Mouse (Mus musculus) urinary bladder, adult 18-20 months (tissue): ENCODE data around the gene H2-T3.
"Not testable (repeated sequence)": the region's sequence is repeated elsewhere in the genome, so short reads cannot be mapped to it uniquely, and the experiment has no call there.

ENCODE experiments used
- DNase-seq, 2 experiments: peaks; one replicate each; pipeline ENCODE4 v3.0.0; 2022; ENCODE audit warnings: low spot score in 2 of 2, mixed read lengths in 2 of 2

Gene H2-T3

GRCm38 (mm10) chr17:36190169-36190507, at the start of gene H2-T3:
Gene H2-T3 (minus strand): TSS chr17:36190287.
- DNase-seq = no peak

GRCm38 (mm10) chr17:36237321-36237921, 47.3 kb upstream of the H2-T3 start:
- DNase-seq = peak in 1 of 2 experiments; percentile 50

- DNase-seq = peak in 1 of 2 experiments; percentile 30
Observed at GRCm38 (mm10) chr17:36235300-36235699, 45.2 kb upstream of the H2-T3 start.

- DNase-seq = no peak
Observed at GRCm38 (mm10) chr17:36233572-36233971, 43.5 kb upstream of the H2-T3 start.

- peak; percentile 59 to 65 for DNase-seq
Observed at GRCm38 (mm10) chr17:36231318-36231717, 41.2 kb upstream of the H2-T3 start.

DNA sequence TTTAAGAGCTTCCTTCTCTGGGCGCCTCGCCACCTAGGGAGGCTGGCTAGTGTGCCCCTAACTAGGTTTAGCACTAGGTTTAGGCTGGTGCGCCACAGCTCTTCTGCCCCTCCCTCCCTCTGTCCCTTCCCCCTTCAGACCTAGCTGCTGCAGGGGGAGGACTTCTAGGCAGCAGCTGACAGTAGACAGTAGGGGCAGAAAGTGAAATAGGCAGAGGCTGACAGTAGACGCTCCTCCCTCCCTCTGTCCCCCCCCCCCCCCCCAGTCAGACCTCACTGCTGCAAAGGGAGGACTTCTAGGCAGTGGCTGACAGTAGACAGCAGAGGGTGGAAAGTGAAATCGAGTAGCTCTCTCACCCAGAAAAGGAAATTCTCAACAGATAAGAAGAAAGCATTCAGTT, 39.0 kb upstream of the H2-T3 start:
- DNase-seq = no peak

DNA sequence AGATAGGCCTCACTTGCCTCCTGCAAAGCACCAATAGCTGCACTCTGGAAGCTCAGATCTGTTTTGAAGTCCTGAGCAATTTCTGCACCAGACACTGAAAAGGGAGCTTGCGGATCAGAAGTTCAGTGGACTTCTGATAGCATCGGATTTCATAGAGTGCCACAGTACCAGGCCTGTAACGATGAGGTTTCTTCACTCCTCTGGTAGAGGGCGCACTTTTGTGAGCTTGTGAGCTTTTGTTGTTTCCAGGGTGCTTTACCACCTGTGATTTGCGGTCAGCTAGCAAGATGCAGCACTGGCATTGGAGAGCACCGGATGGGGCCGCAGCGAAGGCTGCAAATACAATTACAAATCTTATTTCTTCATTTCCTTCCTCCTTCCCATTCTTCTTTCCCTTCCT, 36.8 kb upstream of the H2-T3 start:
- DNase-seq = no peak

DNA sequence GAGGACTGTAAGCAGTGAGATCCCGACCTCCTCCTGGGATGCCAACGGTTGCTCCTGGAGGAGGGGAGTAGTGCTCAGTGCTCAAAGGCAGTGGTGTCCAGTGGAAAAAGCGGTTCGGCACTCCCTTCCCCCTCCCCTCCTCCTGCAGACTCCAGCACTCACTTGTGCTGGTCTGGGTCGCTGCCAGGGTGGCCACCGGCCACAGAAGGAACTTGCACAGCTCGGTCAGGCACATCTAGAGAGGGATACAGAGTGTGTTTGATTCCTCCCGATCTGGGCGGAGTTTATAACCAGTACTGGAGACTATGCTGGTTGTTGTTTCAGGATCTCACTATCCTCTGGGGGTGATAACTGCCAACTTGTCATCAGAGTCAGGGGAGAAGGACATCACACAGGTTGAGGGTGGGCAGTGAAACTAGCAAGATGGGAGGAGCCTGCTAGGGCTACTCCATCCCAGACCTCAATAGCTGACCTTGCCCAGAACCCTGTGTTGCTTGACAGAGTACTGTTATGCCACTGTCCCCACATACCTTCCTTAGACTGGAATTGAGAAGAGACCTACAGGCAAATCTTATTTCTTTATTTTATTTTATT, 35.2 kb upstream of the H2-T3 start:
- DNase-seq = no peak

- DNase-seq = no peak
Observed at GRCm38 (mm10) chr17:36224451-36224850, 34.4 kb upstream of the H2-T3 start.

GRCm38 (mm10) chr17:36218594-36219155, 28.6 kb upstream of the H2-T3 start:
- no peak for DNase-seq

- no peak for DNase-seq
Observed at GRCm38 (mm10) chr17:36215586-36215985, 25.5 kb upstream of the H2-T3 start.

DNA sequence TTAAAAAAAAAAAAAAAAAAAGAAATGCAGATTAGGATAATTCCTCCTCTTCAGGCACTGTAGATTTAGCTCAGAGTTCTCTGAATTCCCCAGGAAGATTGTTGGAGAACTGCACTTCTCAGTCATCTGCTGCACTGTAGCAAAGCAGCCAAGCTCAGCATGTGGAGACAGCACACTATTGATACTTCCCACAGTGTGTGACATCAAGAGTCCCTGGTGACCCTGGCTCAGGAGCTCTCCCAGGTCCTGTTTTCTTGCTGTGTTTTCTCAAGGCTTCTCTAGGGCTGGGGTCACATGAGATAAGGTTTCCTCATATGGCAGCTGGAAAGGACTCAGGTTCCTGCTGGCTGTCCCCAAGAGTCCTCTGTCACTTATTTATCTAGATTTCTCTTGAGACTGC, 16.8 kb upstream of the H2-T3 start:
- DNase-seq = no peak

DNA sequence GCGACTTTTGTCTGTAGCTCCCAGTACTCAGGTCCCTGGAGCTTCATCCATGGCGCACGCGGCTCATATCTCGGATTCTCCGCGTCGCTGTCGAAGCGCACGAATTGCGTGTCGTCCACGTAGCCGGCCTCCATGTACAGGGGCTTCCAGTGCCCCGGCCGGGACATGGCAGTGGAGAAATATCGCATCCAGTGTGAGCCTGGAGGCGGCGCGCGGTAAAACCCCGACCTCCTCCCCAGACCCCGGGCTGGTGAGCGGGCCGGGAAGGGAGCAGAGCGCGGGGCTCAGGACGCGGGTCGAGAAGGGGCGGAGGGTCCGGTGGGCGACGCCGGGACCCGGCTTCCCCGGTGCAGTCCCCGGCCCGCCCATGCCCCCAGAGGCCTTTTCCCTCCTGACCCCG, 15.8 kb upstream of the H2-T3 start:
- no peak for DNase-seq

- DNase-seq = peak; percentile 42 to 46
Observed at GRCm38 (mm10) chr17:36205456-36205855, 15.4 kb upstream of the H2-T3 start.

GRCm38 (mm10) chr17:36201851-36202250, 11.8 kb upstream of the H2-T3 start:
- DNase-seq = no peak

DNA sequence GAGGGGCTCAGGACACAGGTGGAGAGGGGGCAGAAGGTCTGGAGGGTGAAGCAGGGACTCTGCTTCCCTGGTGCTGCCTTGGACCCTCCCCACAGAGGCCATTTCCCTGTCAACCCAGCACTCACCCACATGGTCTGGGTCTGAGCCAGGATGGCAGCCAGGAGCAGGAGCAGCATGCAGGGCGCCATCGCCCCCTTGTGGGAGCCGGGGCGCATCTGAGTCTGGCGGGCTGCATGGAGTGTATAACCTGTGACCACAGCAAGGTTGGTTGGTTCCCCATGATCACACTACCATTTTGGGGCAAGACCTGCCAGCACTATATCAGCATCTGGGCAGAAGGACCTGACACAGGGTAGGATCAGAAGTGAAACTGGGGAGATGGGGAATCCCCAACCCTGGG, 8.2 kb upstream of the H2-T3 start:
- DNase-seq = no peak

GRCm38 (mm10) chr17:36194471-36194870, 4.4 kb upstream of the H2-T3 start:
- no peak for DNase-seq

DNA sequence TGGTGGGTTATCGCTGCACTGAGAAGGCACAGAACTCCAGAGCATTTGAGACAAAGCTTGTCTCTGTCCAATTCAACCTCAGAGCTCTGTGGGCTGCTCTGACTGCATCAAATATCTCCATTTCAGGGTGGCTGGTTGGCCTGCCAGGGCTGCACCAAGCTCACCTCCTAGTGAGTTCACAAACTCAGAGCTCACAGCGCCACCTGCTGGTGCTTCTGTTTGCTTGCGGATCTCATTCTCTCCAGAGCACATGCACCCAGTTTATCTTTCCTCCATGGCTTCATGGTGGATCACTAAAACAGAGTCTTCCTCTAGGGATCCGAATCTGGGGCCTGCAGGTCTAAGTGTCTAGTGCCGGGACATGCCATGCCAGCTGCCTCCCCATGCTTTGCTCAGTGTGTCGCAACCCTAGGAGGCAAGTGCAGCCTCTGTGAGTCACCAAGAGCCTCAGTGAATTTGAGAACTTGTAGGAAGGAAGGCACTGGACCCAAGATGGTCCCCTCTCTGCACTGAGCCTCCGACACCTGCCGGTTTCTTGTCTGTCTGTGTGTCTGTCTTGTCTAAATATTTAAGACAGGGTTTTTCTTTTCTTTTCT, 3.6 kb upstream of the H2-T3 start:
- DNase-seq = peak in 1 of 2 experiments; percentile 28

DNA sequence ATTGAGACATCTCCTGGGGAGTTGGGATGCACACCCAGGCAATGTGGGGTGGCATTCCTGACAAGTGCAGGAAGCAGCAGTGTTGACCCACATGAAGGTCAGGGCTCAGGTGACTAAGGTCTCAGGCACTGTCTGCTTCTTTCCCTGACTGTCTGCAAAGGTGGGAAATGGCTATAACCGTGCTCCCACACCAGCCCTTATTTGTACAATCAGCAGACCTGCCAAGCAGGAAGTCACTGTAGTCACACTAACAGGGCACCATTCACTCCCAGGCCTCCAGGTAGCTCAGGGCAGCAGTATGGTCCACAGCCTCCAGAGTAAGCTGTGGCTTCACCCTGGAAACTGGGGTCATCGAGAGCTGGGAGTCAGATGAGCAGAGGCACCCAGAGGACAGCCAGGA, 2.3 kb upstream of the H2-T3 start:
- no peak for DNase-seq

DNA sequence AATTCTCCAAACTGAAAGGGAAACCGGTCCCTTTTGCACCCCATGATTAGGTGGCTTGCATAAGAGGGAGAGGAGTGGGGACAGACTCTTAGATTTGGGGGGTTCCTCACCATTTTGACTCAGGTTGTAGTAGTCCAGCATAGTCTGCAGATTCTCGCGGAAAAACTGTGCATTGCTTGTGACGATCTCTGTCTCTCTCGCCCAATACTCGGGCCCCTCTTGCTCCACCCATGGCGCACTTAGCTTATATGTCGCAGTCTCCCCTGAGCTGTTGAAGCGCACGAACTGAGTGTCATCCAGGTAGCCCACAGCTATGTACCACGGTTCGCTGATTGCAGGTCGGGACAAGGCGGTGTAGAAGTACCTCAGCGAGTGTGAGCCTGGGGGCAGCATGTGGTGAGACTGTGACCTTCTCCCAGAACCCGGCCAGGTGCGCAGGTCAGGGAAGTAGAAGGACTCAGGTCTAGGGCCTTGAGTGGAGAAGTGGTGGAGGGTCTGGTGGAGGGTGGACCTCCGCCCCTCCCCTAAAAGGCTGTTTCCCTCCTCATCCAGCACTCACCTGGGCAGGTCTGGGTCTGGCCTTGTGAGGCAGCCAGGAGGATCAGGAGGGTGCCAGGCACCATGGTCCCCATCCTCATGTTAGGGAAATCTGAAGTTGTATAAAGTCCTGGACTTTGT, 457 bp downstream of the H2-T3 start:
- DNase-seq = no peak

- DNase-seq = no peak
Observed at GRCm38 (mm10) chr17:36187540-36187939, 2.5 kb downstream of the H2-T3 start.

GRCm38 (mm10) chr17:36182212-36182611, 7.9 kb downstream of the H2-T3 start:
- no peak for DNase-seq

- not testable (repeated sequence) for DNase-seq
Observed at GRCm38 (mm10) chr17:36179446-36179845, 10.6 kb downstream of the H2-T3 start.
